Mouse (Mus musculus) bone marrow, adult 2 months (tissue): ENCODE measurements around the gene Tgif1.

Source experiments
- CTCF ChIP-seq: fragments of 200-500 bp; IDR thresholded peaks from 2 replicates; pipeline ENCODE4 v1.5.1; 2011; ENCODE audit warnings: low read length, control low read depth; ENCODE audit not compliant: control insufficient read depth, insufficient read depth
- POLR2A ChIP-seq: fragments of 200-500 bp; IDR thresholded peaks from 2 replicates; pipeline ENCODE4 v1.6.1; 2011; ENCODE audit warnings: low read depth, mild to moderate bottlenecking, control low read depth, low read length, borderline replicate concordance; ENCODE audit not compliant: control insufficient read depth

- TF ChIP-seq POLR2A (no peak), CTCF (no peak)
Measured at GRCm38 (mm10) chr17:70885868-70886267, 32.5 kb upstream of the Tgif1 start.
